Mouse (Mus musculus): ENCODE measurements at regions not wholly inside any gene's neighbourhood (a gene's known extent, or its start where the extent isn't known, plus 50 kb on each side); places are given as distances from the start of the nearest gene placed in this dataset.

DNA sequence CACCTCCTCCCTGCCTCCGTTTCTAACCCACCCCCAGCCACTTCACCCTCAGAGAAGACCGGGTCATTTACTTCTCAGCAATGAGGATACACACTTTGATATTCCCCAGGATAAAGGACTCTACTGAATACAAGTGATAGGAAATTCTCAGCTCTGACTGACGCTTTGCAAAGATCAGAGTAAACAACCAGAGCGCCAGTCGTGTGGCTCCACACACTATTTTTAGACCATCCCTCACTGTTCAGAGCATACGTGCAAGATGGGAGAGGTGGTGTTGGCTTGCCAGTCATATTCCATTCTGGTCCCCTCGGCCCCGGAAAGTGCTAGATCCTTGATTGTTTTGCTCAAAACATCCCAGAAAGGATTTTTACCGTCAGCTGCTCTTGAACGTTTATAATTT is 266.8 kb upstream of the Zfp637 start:
- Histone ChIP-seq H3K27ac (replicated peaks) (no peak overlapping the region), H3K4me1 (peaks cover 51% of the 10 kb centered on the region), H3K27me3 (replicated peaks; ENCODE audit: low read depth, poor library complexity, severe bottlenecking) (no peaks in the 10 kb centered on the region; the same call in 1 of the 2 replicates), H3K4me3 (no peak overlapping the region), H3K9me3 (no peaks in the 10 kb centered on the region), H3K36me3 (replicated peaks) (no peaks in the 10 kb centered on the region)
- WGBS: 81% methylated on average over 10 of the region's 10 CpGs
- DNase-seq (ENCODE audit: low spot score): no peak

DNA sequence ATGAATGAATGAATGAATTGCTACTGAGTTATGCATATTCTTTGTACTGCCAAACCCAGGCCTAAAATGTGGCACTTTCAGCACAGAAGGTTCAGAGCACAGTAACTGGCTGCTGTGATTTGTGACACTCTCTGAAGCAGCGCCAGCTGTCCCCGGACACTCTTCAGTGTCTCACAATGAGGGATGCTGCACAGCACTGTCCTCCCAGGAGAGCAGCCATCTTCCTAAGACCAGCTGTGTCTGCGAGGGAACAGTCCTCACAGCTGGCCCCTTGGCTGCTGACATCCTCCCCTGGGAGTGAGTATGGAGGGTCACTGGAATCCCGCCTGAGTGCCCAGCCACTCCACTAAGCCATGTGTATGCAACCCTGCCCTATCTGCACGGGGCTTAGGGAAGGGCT is 265.9 kb upstream of the Zfp637 start:
- H3K4me3 ChIP-seq: no peak overlapping the region
- H3K27ac ChIP-seq (replicated peaks): peak overlapping the region; percentile 40; the same call in 1 of the 2 replicates
- no peaks in the 10 kb centered on the region for H3K9me3 ChIP-seq
- 81% methylated on average over 5 of the region's 5 CpGs for WGBS
- DNase-seq (ENCODE audit: low spot score): no peak
- H3K27me3 ChIP-seq (replicated peaks; ENCODE audit: low read depth, poor library complexity, severe bottlenecking): no peaks in the 10 kb centered on the region; the same call in 1 of the 2 replicates
- H3K4me1 ChIP-seq: peaks cover 42% of the 10 kb centered on the region
- H3K36me3 ChIP-seq (replicated peaks): no peaks in the 10 kb centered on the region

DNA sequence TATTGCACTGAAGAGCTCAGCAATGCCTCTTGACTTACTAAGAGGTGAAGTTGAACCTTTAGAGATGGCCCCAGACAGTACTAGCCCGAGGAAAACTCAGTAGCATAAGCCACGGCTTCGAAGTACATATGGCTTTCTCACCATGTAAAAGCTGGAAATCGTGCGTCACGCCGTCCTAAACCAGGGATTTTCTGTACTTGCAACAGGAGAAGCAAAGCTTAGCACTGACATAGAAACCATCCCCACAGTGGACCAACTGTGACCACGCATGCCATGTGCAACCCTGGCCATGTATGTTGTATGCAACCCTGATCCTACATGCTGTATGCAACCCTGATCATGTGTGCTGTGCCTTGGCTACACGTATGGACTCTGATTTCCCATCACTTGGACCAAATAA is 265.0 kb upstream of the Zfp637 start:
- no peak for DNase-seq (ENCODE audit: low spot score)
- WGBS: 90% methylated on average over 9 of the region's 9 CpGs

GRCm38 (mm10) chr6:117577539-117578521 is 263.1 kb upstream of the Zfp637 start:
- Histone ChIP-seq H3K27me3 (replicated peaks; ENCODE audit: low read depth, poor library complexity, severe bottlenecking) (no peaks in the 10 kb centered on the region; the same call in 1 of the 2 replicates), H3K9me3 (no peaks in the 10 kb centered on the region), H3K4me3 (no peak overlapping the region), H3K27ac (replicated peaks) (no peak overlapping the region), H3K4me1 (peaks cover 16% of the 10 kb centered on the region), H3K36me3 (replicated peaks) (no peaks in the 10 kb centered on the region)
- 86% methylated on average over 10 of the region's 10 CpGs for WGBS
- DNase-seq (ENCODE audit: low spot score): no peak

More for the DNA sequence above, 265.0 kb upstream of the Zfp637 start:
- Histone ChIP-seq H3K4me3 (no peak overlapping the region), H3K36me3 (replicated peaks) (no peaks in the 10 kb centered on the region), H3K27ac (replicated peaks) (no peak overlapping the region), H3K4me1 (peaks cover 33% of the 10 kb centered on the region), H3K9me3 (no peaks in the 10 kb centered on the region), H3K27me3 (replicated peaks; ENCODE audit: low read depth, poor library complexity, severe bottlenecking) (no peaks in the 10 kb centered on the region; the same call in 1 of the 2 replicates)

DNA sequence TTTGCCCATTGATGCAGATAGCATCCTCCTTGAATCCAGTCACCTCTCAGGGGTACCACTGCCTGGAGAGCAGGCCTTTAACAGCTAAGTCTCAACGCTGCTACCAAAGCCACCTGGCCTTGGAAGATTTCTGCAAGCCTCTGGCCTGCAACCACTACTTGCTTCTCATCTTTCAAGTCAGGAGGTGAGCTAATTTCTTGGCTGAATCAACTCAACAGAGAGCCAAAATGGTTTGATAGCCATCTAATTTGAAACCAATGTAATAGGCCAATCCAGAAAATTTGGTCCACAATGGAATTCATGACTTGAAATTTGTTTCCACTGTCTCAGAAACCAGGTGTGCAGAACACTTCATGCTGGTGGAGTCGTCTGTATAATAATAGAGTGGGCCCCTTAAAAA is 260.0 kb upstream of the Zfp637 start:
- no peak overlapping the region for H3K4me3 ChIP-seq
- 86% methylated on average over 2 of the region's 2 CpGs for WGBS
- no peaks in the 10 kb centered on the region for H3K36me3 ChIP-seq (replicated peaks)
- H3K4me1 ChIP-seq: peaks cover 8% of the 10 kb centered on the region; the same call in 1 of the 2 replicates
- H3K27ac ChIP-seq (replicated peaks): no peak overlapping the region
- DNase-seq (ENCODE audit: low spot score): no peak
- H3K9me3 ChIP-seq: no peaks in the 10 kb centered on the region
- no peaks in the 10 kb centered on the region for H3K27me3 ChIP-seq (replicated peaks; ENCODE audit: low read depth, poor library complexity, severe bottlenecking)

GRCm38 (mm10) chr6:117583121-117583520 is 257.9 kb upstream of the Zfp637 start:
- Histone ChIP-seq H3K27ac (replicated peaks) (no peak overlapping the region), H3K27me3 (replicated peaks; ENCODE audit: low read depth, poor library complexity, severe bottlenecking) (no peaks in the 10 kb centered on the region), H3K4me1 (no peaks in the 10 kb centered on the region), H3K4me3 (no peak overlapping the region), H3K9me3 (no peaks in the 10 kb centered on the region), H3K36me3 (replicated peaks) (no peaks in the 10 kb centered on the region)
- WGBS: 90% methylated on average over 11 of the region's 11 CpGs
- no peak for DNase-seq (ENCODE audit: low spot score)

DNA sequence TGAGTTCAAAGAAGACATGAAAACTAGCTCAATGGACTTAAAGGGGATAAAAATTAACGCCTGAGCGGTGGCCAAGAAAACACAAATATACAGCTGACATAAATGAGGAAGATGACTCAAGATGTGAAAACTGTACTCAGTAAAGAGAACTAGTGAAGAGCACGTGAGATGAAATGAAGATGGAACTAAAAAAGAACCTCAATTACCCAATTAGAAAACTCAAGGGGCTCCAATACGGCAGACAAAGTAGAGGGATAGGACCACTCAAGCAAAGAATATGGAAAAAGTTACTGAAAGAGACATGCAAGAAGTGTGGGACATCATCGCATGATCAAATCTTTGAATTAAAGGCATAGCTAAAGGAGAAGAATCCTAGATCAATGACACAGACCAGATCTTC is 256.4 kb upstream of the Zfp637 start:
- Histone ChIP-seq H3K9me3 (no peaks in the 10 kb centered on the region), H3K4me1 (no peaks in the 10 kb centered on the region), H3K27me3 (replicated peaks; ENCODE audit: low read depth, poor library complexity, severe bottlenecking) (no peaks in the 10 kb centered on the region), H3K36me3 (replicated peaks) (no peaks in the 10 kb centered on the region), H3K4me3 (no peak overlapping the region), H3K27ac (replicated peaks) (no peak overlapping the region)
- WGBS: 94% methylated on average over 5 of the region's 5 CpGs
- no peak for DNase-seq (ENCODE audit: low spot score)

DNA sequence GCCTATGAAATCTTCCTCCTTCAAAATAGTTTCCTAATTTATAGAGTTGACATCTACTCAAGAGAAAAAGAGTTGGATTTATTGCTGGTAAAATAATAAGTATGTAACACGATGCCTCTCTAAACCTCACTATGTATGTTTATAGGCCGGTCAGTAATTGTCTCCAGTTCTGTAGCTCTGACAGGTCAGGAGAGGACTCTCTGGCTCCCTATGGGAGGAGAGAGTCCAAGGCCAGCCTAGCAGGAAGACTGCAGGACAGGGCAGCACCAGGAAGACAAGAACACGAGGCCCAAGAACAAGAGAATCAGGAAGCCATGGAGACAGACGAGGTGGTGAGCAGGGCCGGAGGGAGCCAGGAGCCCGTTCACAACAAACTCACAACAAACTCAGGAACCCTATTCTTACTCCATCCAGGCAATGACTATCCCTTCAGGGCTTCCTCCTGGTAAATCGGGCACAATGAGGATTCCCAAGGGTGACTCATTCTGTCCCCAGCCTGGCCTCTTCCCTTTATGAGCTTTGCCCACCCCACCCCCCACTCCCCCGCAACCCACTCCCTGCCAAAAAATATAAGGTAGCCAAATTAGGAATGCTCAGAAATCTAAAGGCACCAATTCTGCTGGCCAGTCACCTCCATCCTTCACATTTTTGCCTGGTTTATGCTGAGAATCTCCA is 244.7 kb upstream of the Zfp637 start:
- WGBS: 83% methylated on average over 8 of the region's 8 CpGs
- Histone ChIP-seq H3K4me3 (no peak overlapping the region), H3K27me3 (replicated peaks; ENCODE audit: low read depth, poor library complexity, severe bottlenecking) (no peaks in the 10 kb centered on the region), H3K9me3 (no peaks in the 10 kb centered on the region), H3K27ac (replicated peaks) (0 out of 2 replicates have a peak overlapping the region, but pooled peaks have one; percentile 35), H3K36me3 (replicated peaks) (no peaks in the 10 kb centered on the region), H3K4me1 (peaks cover 3% of the 10 kb centered on the region)
- DNase-seq (ENCODE audit: low spot score): peak; percentile 8

DNA sequence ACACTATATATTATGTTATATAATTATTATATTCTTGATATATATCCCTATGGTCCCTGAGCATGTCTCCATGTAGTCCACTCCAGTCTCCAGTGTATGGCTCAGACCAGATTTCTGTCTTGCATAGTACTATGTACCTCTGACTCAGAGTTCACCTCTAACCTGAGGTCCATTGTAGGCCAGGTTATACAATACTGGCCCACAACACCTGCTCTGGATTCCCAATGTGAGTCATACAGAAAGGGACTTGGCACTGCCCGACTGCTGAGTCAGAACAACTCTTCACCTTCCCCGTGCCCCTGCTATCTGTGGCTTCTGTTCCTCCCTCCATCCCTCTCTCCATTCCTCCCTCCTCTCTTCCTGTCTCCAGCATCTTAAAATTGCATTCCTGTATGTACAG is 236.1 kb upstream of the Zfp637 start:
- H3K4me3 ChIP-seq: no peak overlapping the region
- no peaks in the 10 kb centered on the region for H3K36me3 ChIP-seq (replicated peaks)
- no peaks in the 10 kb centered on the region for H3K27me3 ChIP-seq (replicated peaks; ENCODE audit: low read depth, poor library complexity, severe bottlenecking)
- H3K4me1 ChIP-seq: peaks cover 11% of the 10 kb centered on the region
- DNase-seq (ENCODE audit: low spot score): no peak
- 88% methylated on average over 2 of the region's 2 CpGs for WGBS
- 0 out of 2 replicates have a peak overlapping the region, but pooled peaks have one; percentile 24 for H3K27ac ChIP-seq (replicated peaks)
- peaks cover 6% of the 10 kb centered on the region; the same call in 1 of the 2 replicates for H3K9me3 ChIP-seq

GRCm38 (mm10) chr6:117605685-117606084 is 235.3 kb upstream of the Zfp637 start:
- Histone ChIP-seq H3K4me1 (peaks cover 16% of the 10 kb centered on the region), H3K27ac (replicated peaks) (no peak overlapping the region), H3K9me3 (peaks cover 6% of the 10 kb centered on the region; the same call in 1 of the 2 replicates), H3K4me3 (no peak overlapping the region), H3K27me3 (replicated peaks; ENCODE audit: low read depth, poor library complexity, severe bottlenecking) (no peaks in the 10 kb centered on the region), H3K36me3 (replicated peaks) (no peaks in the 10 kb centered on the region)
- no peak for DNase-seq (ENCODE audit: low spot score)
- WGBS: 82% methylated on average over 4 of the region's 4 CpGs

DNA sequence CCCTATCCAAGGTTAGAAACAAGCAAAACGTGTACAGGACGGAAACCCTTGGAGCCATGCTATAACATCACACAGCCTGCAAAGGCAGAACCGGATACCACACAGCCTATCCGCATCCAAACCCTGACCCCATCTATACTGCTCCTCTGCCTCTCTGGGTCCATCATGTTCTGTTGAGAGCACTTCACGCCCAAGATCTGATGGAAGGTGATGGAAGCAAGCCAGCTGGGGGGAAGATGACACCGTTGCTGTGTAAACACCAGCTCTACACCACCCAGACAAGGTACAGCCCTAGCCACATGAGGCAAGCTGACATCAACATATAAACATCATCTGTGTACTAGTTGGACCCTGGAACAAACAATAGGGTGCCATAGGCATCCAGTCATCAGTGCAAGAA is 234.8 kb upstream of the Zfp637 start:
- DNase-seq (ENCODE audit: low spot score): peak; percentile 4
- WGBS: 90% methylated on average over 6 of the region's 6 CpGs

DNA sequence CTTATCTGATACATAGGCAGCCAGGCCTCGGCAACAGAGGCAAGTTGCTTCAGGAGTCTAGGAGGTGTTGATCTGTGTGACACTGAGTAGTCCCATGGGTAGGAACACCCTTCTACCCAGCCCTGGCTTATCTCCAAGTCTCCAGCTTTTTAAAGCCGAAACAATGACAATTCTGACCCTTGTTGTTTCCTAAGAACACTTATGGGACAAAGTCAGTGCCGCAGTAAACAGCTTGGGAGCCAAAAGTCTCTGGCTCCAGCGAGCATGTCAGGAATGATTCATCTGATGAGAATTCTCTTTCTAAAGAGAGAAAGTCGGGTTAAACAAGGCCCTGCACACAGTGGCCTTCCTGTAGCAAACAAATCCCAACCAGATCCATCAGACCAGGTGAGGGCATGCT is 234.0 kb upstream of the Zfp637 start:
- Histone ChIP-seq H3K27ac (replicated peaks) (no peak overlapping the region), H3K36me3 (replicated peaks) (no peaks in the 10 kb centered on the region), H3K9me3 (peaks cover 6% of the 10 kb centered on the region; the same call in 1 of the 2 replicates), H3K4me1 (peaks cover 18% of the 10 kb centered on the region), H3K27me3 (replicated peaks; ENCODE audit: low read depth, poor library complexity, severe bottlenecking) (no peaks in the 10 kb centered on the region), H3K4me3 (no peak overlapping the region)
- 83% methylated on average over 5 of the region's 5 CpGs for WGBS
- peak; percentile 4 for DNase-seq (ENCODE audit: low spot score)

More for the DNA sequence above, 234.8 kb upstream of the Zfp637 start:
- Histone ChIP-seq H3K9me3 (peaks cover 6% of the 10 kb centered on the region; the same call in 1 of the 2 replicates), H3K27me3 (replicated peaks; ENCODE audit: low read depth, poor library complexity, severe bottlenecking) (no peaks in the 10 kb centered on the region), H3K36me3 (replicated peaks) (no peaks in the 10 kb centered on the region), H3K4me1 (peaks cover 16% of the 10 kb centered on the region), H3K27ac (replicated peaks) (no peak overlapping the region), H3K4me3 (no peak overlapping the region)

All from embryonic facial prominence, embryonic 10.5 days (tissue).